Mouse (Mus musculus) stomach, embryonic 14.5 days (tissue): ENCODE results near the gene Lyl1. TPM values are rescaled to one million over a fixed set of nuclear protein-coding genes. Genes with fewer than 3 reads are reported as not detected.
A peak's percentile ranks its signal among the peaks of the same experiment; 100 is the strongest.

Source experiments
- ATAC-seq: fragments of 200-750 bp; cut with Nextera tagmentation; 2 replicates; pipeline ENCODE4 v1.8.0; 2017; ENCODE audit warnings: low read depth, moderate TSS enrichment; ENCODE audit not compliant: insufficient number of reproducible peaks, insufficient read depth, low FRiP score
- H3K27ac ChIP-seq: fragments of 300-500 bp; sonication (generic); 2 replicates; pipeline ENCODE4 v1.5.1; 2014; ENCODE audit warnings: mild to moderate bottlenecking, low read length, moderate library complexity, mixed read lengths
- H3K27me3 ChIP-seq: fragments of 300-500 bp; sonication (generic); 2 replicates; pipeline ENCODE4 v1.6.1; 2014; ENCODE audit warnings: low read length, control low read depth, mixed read lengths; ENCODE audit not compliant: control insufficient read depth, insufficient read depth
- H3K36me3 ChIP-seq: fragments of 300-500 bp; sonication (generic); 2 replicates; pipeline ENCODE4 v1.6.1; 2014; ENCODE audit warnings: mild to moderate bottlenecking, control low read depth, low read length, moderate library complexity, mixed read lengths; ENCODE audit not compliant: control insufficient read depth, insufficient read depth
- H3K4me1 ChIP-seq: fragments of 300-500 bp; sonication (generic); 2 replicates; pipeline ENCODE4 v1.6.1; 2014; ENCODE audit warnings: low read length, control low read depth, mixed read lengths; ENCODE audit not compliant: control insufficient read depth, insufficient read depth
- H3K4me2 ChIP-seq: fragments of 300-500 bp; sonication (generic); replicated peaks from 2 replicates; pipeline ENCODE4 v1.6.1; 2014; ENCODE audit warnings: low read depth, low read length, control low read depth
- H3K4me3 ChIP-seq: fragments of 300-500 bp; sonication (generic); 2 replicates; pipeline ENCODE4 v1.5.1; 2014; ENCODE audit warnings: low read depth, low read length, control low read depth
- H3K9ac ChIP-seq: fragments of 300-500 bp; sonication (generic); replicated peaks from 2 replicates; pipeline ENCODE4 v1.6.1; 2014; ENCODE audit warnings: low read depth, mild to moderate bottlenecking, control low read depth, low read length, moderate library complexity, mixed read lengths
- H3K9me3 ChIP-seq: fragments of 300-500 bp; sonication (generic); 2 replicates; pipeline ENCODE4 v1.6.1; 2016; ENCODE audit warnings: low read depth, low read length, control low read depth; ENCODE audit not compliant: control insufficient read depth
- WGBS: fragments of 180-500 bp; shearing (Covaris S2); extraction: QIAGEN DNeasy Blood & Tissue Kit; methylation state at CpG from one replicate; pipeline ENCODE4 v1.1.7; 2014; 5-methylcytosine and 5-hydroxymethylcytosine counted together
- polyA plus RNA-seq: library from polyadenylated mRNA; unstranded; fragments of >200 nt; fragmentation: Nextera tagmentation; extraction: Ambion mirVana; gene quantifications from 2 replicates; pipeline ENCODE4 v1.2.1, GENCODE M21; 2014

The Lyl1 gene
- polyA plus RNA-seq, 1 experiment from 2014 or later, result 4.6 TPM

- Histone ChIP-seq H3K9me3 (no peaks in the 10 kb centered on the region), H3K4me2 (peak overlapping the region; percentile 32), H3K4me3 (peak overlapping the region; percentile 3; the same call in 1 of the 2 replicates), H3K9ac (0 out of 2 replicates have a peak overlapping the region, but pooled peaks have one; percentile 10), H3K27ac (peak overlapping the region; percentile 91), H3K27me3 (no peaks in the 10 kb centered on the region), H3K4me1 (peaks cover 84% of the 10 kb centered on the region), H3K36me3 (no peaks in the 10 kb centered on the region; the same call in 1 of the 2 replicates)
- WGBS, result 13% methylated on average over 32 of the region's 32 CpGs
- ATAC-seq, result peak; percentile 66
Measured at GRCm38 (mm10) chr8:84742171-84743053, 41.2 kb downstream of the Lyl1 start.

GRCm38 (mm10) chr8:84743054-84743415 lies 41.8 kb downstream of the Lyl1 start:
- 11% methylated on average over 10 of the region's 10 CpGs for WGBS
- H3K27me3 ChIP-seq, result no peaks in the 10 kb centered on the region
- H3K4me2 ChIP-seq, result peak overlapping the region; percentile 32
- H3K9me3 ChIP-seq, result no peaks in the 10 kb centered on the region
- H3K36me3 ChIP-seq, result no peaks in the 10 kb centered on the region
- H3K27ac ChIP-seq, result peak overlapping the region; percentile 91
- peak overlapping the region; percentile 3; the same call in 1 of the 2 replicates for H3K4me3 ChIP-seq
- no peak overlapping the region for H3K9ac ChIP-seq
- peak; percentile 17; the same call in 1 of the 2 replicates for ATAC-seq
- H3K4me1 ChIP-seq, result peaks cover 79% of the 10 kb centered on the region

GRCm38 (mm10) chr8:84743517-84744420 lies 42.5 kb downstream of the Lyl1 start:
- Histone ChIP-seq H3K36me3 (no peaks in the 10 kb centered on the region), H3K27ac (peak overlapping the region; percentile 91), H3K9ac (no peak overlapping the region), H3K4me1 (peaks cover 73% of the 10 kb centered on the region), H3K4me2 (peak overlapping the region; percentile 32), H3K9me3 (no peaks in the 10 kb centered on the region), H3K4me3 (peak overlapping the region; percentile 3; the same call in 1 of the 2 replicates), H3K27me3 (no peaks in the 10 kb centered on the region)
- 12% methylated on average over 17 of the region's 17 CpGs for WGBS
- ATAC-seq, result peak; percentile 57

GRCm38 (mm10) chr8:84745032-84745925 lies 44.0 kb downstream of the Lyl1 start:
- no peak overlapping the region for H3K4me3 ChIP-seq
- H3K4me2 ChIP-seq, result no peak overlapping the region
- no peaks in the 10 kb centered on the region for H3K27me3 ChIP-seq
- peaks cover 60% of the 10 kb centered on the region for H3K4me1 ChIP-seq
- 10% methylated on average over 17 of the region's 17 CpGs for WGBS
- no peak for ATAC-seq
- H3K9me3 ChIP-seq, result no peaks in the 10 kb centered on the region
- H3K9ac ChIP-seq, result 0 out of 2 replicates have a peak overlapping the region, but pooled peaks have one; percentile 10
- no peaks in the 10 kb centered on the region for H3K36me3 ChIP-seq
- H3K27ac ChIP-seq, result peak overlapping the region; percentile 91; the same call in 1 of the 2 replicates

- peaks cover 18% of the 10 kb centered on the region for H3K4me1 ChIP-seq
- no peak for ATAC-seq
- 0 out of 2 replicates have a peak overlapping the region, but pooled peaks have one; percentile 6 for H3K27ac ChIP-seq
- H3K36me3 ChIP-seq, result no peaks in the 10 kb centered on the region
- H3K9ac ChIP-seq, result no peak overlapping the region
- H3K27me3 ChIP-seq, result no peaks in the 10 kb centered on the region
- no peaks in the 10 kb centered on the region for H3K9me3 ChIP-seq
- no peak overlapping the region for H3K4me2 ChIP-seq
- 74% methylated on average over 16 of the region's 16 CpGs for WGBS
- no peak overlapping the region for H3K4me3 ChIP-seq
Measured at GRCm38 (mm10) chr8:84749519-84749918, 48.3 kb downstream of the Lyl1 start.

GRCm38 (mm10) chr8:84752734-84753582 lies 51.7 kb downstream of the Lyl1 start:
- Histone ChIP-seq H3K4me3 (no peak overlapping the region), H3K4me1 (peaks cover 6% of the 10 kb centered on the region; the same call in 1 of the 2 replicates), H3K4me2 (no peak overlapping the region), H3K9ac (no peak overlapping the region), H3K27me3 (no peaks in the 10 kb centered on the region), H3K27ac (no peak overlapping the region), H3K36me3 (no peaks in the 10 kb centered on the region; the same call in none of the 2 replicates), H3K9me3 (no peaks in the 10 kb centered on the region)
- no peak for ATAC-seq
- WGBS, result 68% methylated on average over 6 of the region's 6 CpGs
